Mouse (Mus musculus) bone marrow macrophage, adult 2 months (primary cell): ENCODE measurements around the gene Wars. TPM values are rescaled to one million over a fixed set of nuclear protein-coding genes. Genes with fewer than 3 reads are reported as not detected.

ENCODE experiments used
- H3K27ac ChIP-seq: 2 replicates; pipeline ENCODE4 v1.5.1; 2012; ENCODE audit warnings: low read depth, low read length; ENCODE audit not compliant: insufficient read depth
- H3K4me1 ChIP-seq: 2 replicates; pipeline ENCODE4 v1.6.1; 2012; ENCODE audit warnings: low read length; ENCODE audit not compliant: control insufficient read depth, insufficient read depth
- H3K4me3 ChIP-seq: 2 replicates; pipeline ENCODE4 v1.5.1; 2012; ENCODE audit warnings: mild to moderate bottlenecking, low read length, moderate library complexity; ENCODE audit not compliant: insufficient read depth
- CTCF ChIP-seq: IDR thresholded peaks from 2 replicates; pipeline ENCODE4 v1.5.1; 2012; ENCODE audit warnings: low read depth, mild to moderate bottlenecking, low read length, moderate library complexity
- POLR2A ChIP-seq: IDR thresholded peaks from 2 replicates; pipeline ENCODE4 v1.6.1; 2012; ENCODE audit warnings: mild to moderate bottlenecking, low read depth, low read length, borderline replicate concordance
- polyA plus RNA-seq: library from polyadenylated mRNA; stranded (reverse); fragments of >200 nt; gene quantifications from 2 replicates; pipeline ENCODE4 v1.2.4, GENCODE M21; 2012; ENCODE audit not compliant: missing spikeins, insufficient read depth, insufficient read length

Wars gene
- polyA plus RNA-seq, 1 experiment: 24.8 TPM

DNA sequence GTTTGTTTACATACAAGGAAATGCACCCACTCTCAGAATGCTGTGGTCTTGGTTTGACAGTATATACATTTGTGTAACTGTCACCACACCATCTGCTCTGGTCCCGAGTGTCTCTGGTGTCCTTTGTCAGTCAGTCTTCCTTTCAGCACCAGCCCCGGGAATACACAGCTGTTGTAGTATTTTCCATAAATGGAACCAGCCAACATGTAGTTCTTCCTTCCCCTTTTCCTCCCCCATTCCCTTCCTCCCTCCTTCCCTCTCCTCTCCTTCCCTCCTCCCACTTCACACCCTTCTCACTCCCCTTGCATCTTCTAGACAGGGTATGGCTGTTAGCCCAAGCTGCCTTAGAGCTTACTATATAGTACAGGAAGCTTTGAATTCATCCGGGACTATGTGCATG is 35.5 kb upstream of the Wars start:
- TF ChIP-seq POLR2A: no peak
- no peak for TF ChIP-seq CTCF
- Histone ChIP-seq H3K4me3 (no peak overlapping the region), H3K27ac (no peak overlapping the region), H3K4me1 (peaks cover 15% of the 10 kb centered on the region)

DNA sequence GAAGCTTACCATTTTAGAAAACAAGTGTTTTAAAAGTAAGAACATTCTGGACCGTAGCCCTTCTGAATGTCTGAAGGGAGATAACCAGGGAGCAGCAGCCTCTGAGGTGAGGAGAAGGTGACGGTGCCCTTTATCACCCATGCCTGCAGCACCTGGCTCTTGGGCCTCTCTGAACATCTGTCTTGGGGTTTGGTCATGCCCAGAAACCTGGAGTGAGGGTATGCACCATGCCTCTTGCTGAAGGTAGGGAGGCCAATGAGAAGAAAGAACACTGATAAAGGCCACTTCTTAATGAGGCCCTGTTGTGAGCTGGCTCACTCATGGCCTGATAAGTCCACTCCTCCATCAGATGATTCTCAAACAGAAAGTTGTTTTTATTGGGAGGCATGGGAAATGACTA is 34.3 kb upstream of the Wars start:
- Histone ChIP-seq H3K4me1 (peaks cover 19% of the 10 kb centered on the region), H3K27ac (no peak overlapping the region), H3K4me3 (no peak overlapping the region)
- no peak for TF ChIP-seq POLR2A
- TF ChIP-seq CTCF: no peak

DNA sequence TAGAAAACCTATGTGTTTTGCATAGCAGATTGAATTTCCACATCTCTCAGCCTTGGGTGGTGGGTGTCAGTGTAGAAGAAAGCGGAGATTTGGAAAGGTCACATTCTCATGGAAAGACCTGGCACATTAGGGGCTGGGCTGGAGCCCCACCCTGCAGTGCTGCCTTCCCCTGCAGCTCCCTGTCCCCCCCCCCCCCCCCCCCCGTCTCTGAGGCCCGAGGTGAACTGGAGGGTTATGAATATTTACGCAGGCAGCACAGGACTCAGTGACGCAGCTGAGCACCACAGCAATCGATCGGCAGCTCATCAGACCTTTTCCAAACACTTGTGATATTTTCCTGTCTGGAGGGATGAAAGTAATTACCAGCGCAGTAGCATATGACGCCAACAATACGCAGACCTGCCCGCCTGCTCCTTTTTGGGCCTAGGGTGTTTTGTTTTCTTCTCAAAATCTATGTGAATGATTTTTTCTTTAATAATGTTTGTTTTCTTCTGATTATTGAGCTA is 32.7 kb upstream of the Wars start:
- Histone ChIP-seq H3K4me1 (peaks cover 17% of the 10 kb centered on the region), H3K4me3 (no peak overlapping the region), H3K27ac (no peak overlapping the region)
- no peak for TF ChIP-seq POLR2A
- TF ChIP-seq CTCF: no peak

DNA sequence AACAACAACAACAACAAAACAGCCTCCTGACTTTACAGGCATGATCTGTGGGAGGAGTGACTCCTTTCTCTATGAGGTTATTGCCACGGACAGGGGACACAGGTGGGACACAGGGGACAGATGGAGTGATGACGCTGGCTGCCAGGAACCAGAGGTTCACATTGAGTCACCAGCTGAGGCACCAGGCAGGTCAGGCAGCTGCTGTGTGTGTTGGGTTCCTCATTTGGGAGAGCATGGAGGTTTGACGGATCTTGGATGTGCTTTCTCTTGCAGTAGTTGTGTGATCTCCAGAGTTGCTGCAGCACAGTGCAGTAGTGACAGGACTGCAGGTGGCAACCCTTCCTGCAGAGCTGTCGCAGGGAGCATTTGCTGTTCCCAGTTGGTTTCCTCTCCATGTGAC is 24.8 kb upstream of the Wars start:
- Histone ChIP-seq H3K4me3 (0 out of 2 replicates have a peak overlapping the region, but pooled peaks have one; percentile 8), H3K4me1 (peaks cover 34% of the 10 kb centered on the region), H3K27ac (peak overlapping the region; percentile 31)
- TF ChIP-seq POLR2A (no peak), CTCF (no peak)

DNA sequence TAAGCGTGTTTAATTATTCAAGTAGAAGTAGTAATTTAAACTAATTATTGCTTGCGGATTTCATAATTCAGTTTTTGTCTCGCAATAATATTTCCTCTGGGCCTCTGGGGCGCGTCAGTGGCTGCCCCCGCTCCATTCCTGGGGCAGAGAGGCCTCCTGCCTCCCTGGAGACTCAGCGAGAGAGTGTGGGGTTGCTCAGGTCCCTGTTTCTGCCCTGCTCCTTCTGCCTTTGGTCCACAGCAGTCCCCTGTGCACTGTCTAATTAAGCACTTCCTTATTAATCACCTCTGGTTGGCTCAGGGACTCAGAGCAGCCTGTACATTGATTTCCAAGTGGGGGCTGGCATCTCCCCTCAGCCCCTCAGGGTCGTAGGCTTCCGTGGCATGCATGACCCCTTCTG is 23.5 kb upstream of the Wars start:
- H3K27ac ChIP-seq: no peak overlapping the region
- TF ChIP-seq POLR2A (no peak), CTCF (no peak)
- no peak overlapping the region for H3K4me3 ChIP-seq
- H3K4me1 ChIP-seq: peaks cover 46% of the 10 kb centered on the region

DNA sequence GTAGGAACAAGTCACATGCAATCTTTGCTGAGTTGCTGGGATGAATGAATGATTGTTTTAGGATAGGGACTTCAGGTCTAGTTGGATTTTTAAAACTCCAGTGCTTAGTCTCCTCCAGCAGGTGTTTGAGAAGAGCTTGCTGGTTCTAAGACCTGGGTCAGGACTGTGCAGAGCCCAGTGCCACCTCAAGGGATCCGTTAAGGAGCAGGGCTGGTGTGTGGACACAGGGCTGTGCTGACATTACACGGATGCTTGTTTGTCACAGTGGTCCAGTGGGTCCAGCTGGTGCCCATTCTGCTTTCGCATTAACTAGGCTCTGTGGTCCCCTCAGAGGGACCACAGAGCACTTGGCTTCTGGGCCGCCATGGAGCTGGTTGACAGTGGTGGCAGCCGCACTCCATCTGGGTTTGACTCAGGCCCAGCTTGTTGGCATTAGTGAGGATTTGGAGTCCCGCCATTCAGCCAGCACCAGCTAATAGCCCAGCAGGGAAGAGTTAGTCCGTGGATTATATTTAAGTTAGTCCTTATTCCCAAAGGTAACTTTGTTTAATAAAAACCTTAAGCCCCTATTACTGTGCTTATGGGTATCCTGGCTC is 22.6 kb upstream of the Wars start:
- H3K4me1 ChIP-seq: peaks cover 56% of the 10 kb centered on the region
- no peak overlapping the region for H3K4me3 ChIP-seq
- no peak for TF ChIP-seq POLR2A
- no peak for TF ChIP-seq CTCF
- H3K27ac ChIP-seq: no peak overlapping the region

DNA sequence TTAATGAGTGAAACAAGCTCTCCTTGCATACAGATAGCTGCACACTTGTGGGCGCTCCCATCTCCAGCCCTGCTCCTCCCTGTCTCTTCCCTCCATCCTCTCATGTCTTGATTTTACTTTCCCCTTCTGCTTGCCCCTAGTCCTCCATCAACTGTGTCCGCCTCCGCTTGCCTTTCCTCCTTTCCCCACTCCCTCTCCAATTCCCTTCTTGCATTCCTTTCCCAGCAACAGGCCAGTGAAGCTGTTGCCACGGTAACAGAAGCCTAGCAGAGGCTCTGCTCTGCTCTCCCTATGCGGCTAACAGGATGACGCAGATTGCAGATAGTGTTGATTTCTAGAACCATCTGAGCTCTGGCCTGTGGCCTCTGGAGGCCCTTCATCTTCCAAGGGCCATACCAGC is 21.9 kb upstream of the Wars start:
- Histone ChIP-seq H3K27ac (no peak overlapping the region), H3K4me1 (peaks cover 57% of the 10 kb centered on the region), H3K4me3 (no peak overlapping the region)
- TF ChIP-seq CTCF (no peak), POLR2A (no peak)

DNA sequence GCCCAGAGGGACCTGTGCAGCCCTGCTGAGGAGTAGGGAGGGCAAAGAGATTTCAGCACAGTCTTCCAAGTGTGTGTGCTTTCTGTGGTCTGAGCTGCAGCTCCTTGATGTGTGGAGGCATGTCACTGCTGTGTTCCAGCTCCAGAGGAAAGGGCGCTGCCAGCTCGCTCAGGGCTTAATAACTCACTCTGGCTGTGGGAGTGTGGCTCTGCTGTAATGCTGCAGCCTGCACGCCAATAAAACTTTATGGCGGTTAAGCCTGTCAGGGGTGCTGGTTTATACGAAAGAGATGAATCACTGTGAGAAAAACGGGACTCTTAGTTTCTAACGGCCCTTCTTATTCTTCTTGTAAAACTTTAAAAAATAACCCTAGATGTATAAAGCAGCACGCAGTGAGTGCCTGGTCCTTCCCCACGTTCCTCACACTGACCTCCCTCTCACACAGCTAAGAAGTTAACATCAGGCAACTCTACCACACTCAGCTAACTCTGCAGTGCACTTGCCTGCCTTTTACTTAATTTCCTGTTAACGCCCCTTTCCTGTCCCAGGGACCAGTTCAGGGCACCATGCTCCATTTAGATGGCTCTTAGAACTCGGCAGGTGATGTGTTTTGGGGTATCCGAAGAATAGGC is 20.9 kb upstream of the Wars start:
- TF ChIP-seq POLR2A (no peak), CTCF (no peak)
- H3K27ac ChIP-seq: no peak overlapping the region

DNA sequence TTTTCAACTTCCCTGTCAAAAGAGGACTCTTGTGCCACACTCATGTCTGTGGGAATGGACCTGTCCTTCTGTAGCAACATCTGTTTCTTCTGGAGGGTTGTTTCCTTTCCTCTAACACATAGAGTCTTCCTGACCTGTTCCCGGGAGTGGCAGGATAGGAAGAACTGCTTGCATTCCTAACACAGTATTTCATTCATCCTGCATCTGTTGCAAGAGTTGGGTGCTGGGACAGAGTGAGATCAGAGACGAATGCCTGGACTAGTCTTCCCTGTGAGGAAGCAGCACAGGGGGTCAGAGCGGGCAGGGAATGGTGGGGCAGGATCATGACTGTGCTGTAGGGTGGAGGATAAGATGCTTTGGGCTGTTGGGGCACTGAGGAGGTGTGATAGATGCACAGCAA is 20.2 kb upstream of the Wars start:
- TF ChIP-seq CTCF (no peak), POLR2A (no peak)
- no peak overlapping the region for H3K27ac ChIP-seq
- no peak overlapping the region for H3K4me3 ChIP-seq

More for the DNA sequence above, 20.9 kb upstream of the Wars start:
- Histone ChIP-seq H3K4me1 (peaks cover 57% of the 10 kb centered on the region), H3K4me3 (no peak overlapping the region)

DNA sequence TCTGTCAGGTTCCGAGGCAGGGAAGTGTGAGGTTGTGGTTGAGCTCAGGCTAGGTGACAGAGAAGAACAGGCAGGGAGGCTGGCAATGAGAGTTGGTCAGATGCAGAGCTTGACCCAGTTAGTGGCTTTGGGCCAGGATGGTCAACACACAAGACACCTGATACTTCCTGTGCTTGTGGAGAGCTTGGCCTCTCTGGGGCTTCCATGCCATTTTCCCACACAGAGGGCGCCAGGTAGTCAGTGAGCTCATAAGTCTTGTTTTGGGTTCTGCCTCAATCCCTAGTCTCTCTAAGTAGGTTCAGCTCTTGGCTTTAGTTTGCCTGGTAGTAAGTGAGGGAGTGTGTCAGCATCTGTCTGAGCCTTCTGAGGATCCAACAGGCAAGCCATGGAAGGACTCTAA is 18.5 kb upstream of the Wars start:
- peak overlapping the region; percentile 66 for H3K27ac ChIP-seq
- TF ChIP-seq CTCF (no peak), POLR2A (no peak)

More for the DNA sequence above, 20.2 kb upstream of the Wars start:
- peaks cover 54% of the 10 kb centered on the region for H3K4me1 ChIP-seq

More for the DNA sequence above, 18.5 kb upstream of the Wars start:
- Histone ChIP-seq H3K4me1 (peaks cover 42% of the 10 kb centered on the region), H3K4me3 (no peak overlapping the region)
